Mouse (Mus musculus): Measurements from ENCODE around the gene Ror1.

- no peak for TF ChIP-seq CTCF (IDR thresholded peaks at IDR 0.05; ENCODE audit: insufficient read depth, low read depth, low read length)
- TF ChIP-seq POLR2A (IDR thresholded peaks at IDR 0.05; ENCODE audit: insufficient read depth, low read depth, low read length) = no peak
Measured at GRCm38 (mm10) chr4:100244701-100245100, 149.1 kb downstream of the Ror1 start.

Data from olfactory bulb, adult 2 months (tissue).